Mouse (Mus musculus): Measurements from ENCODE around the gene Olfr524. TPM values are rescaled to one million over a fixed set of nuclear protein-coding genes. Genes with fewer than 3 reads are reported as not detected.

Olfr524 gene
- total RNA-seq, 2 experiments from 2014 or later, result 0.19 TPM; not detected in 1

DNA sequence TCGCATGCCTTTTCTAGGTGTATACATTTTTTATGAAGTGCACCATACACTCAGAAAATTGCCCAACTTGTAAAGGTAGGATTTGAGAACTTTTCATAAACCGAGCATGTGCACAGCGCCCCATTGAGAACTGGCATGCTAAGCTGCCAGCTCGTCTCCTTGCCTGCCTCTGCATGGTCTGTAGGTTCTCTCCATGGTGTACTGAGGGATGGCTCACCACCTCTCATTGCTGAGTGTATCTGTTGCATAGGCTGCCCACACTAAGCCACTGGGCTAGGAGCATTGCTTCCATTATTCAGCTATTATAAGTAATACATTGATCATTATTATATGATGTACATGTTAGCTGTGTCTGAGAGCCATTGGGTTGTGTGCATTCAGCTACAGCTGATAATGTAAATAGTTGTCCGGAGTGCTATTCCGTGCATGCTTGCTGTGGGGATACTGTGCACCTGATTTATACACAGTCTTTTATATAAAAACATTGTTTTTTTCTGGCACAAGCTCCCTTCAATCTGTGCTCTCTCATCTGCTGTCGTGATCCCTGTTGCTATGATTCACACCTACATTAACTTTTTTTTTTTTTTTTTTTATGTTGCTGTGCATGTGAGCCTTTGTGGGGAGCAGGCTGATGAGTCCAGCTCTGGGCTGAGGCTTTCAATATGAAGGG, 17.9 kb downstream of the Olfr524 start:
- no peak for ATAC-seq (replicated peaks; ENCODE audit: low FRiP score, poor library complexity, severe bottlenecking)

GRCm38 (mm10) chr7:140186646-140187620, 18.8 kb downstream of the Olfr524 start:
- ATAC-seq (replicated peaks; ENCODE audit: low FRiP score, poor library complexity, severe bottlenecking), result no peak

- ATAC-seq (replicated peaks; ENCODE audit: low FRiP score, poor library complexity, severe bottlenecking), result no peak
These were observed 21.6 kb downstream of the Olfr524 start for GRCm38 (mm10) chr7:140184206-140184605.

DNA sequence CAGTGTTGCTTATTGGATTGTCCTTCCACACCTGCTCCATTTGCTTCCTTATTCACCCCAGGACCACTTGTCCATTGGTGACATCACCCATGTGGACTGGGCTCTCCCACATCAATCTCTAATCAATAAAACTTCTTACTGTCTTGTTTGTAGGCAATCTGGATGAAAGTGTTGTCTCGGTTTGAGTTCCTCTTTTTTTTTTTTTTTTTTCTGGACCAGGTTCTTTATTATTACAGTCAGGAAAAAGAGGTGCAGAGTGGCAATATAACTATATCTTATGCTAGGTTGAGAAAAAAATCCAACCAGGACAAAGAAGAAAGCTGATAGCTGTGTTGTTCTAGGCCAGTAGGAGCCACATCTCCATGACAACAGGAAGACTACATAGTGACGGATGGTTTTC, 25.1 kb downstream of the Olfr524 start:
- no peak for ATAC-seq (replicated peaks; ENCODE audit: low FRiP score, poor library complexity, severe bottlenecking)

GRCm38 (mm10) chr7:140179176-140179575, 26.6 kb downstream of the Olfr524 start:
- ATAC-seq (replicated peaks; ENCODE audit: low FRiP score, poor library complexity, severe bottlenecking), result no peak

DNA sequence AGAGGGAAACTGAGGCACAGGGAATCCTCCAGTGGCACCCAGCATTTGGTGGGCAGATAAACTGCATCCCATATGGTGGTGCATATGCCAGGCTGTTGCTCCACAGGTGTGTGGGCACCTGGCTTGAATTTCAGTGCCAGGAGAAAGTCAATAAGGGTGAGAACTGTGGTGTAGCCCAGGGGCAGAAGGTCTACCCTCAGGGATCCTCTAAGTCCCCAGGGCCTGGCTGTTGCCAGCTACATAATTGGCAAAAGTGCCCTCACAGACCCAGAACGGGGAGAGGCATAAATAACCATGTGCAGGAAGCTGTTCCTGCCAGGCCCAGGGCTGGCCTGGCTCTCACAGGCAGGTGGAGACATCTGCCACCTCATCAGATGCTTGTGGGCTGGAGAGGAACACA, 32.8 kb downstream of the Olfr524 start, which contains the start of gene Olfr523:
Gene Olfr523, plus strand, starts transcription at position 282 of the 400 bp plus-strand sequence.
- no peak for ATAC-seq (replicated peaks; ENCODE audit: low FRiP score, poor library complexity, severe bottlenecking)

DNA sequence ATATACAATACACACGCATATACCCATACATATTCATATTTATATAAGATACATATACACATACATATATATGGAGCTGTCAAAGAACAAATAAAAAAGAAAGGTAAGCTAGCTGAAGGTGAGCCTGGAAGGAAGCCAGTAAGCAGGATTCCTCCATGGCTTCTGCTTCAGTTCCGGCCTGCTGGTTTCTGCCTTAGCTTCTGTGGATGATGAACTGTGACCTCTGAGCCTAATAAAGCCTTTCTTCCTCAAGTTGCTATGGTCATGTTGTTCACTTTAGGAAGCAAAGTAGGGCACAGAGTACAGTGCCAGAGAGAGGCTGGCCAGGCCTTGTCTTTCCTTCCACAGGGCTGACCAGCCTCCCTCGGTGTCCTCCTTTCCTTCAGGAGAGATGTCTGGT, 34.9 kb downstream of the Olfr524 start:
- no peak for ATAC-seq (replicated peaks; ENCODE audit: low FRiP score, poor library complexity, severe bottlenecking)

- ATAC-seq (replicated peaks; ENCODE audit: low FRiP score, poor library complexity, severe bottlenecking), result no peak
These were observed 36.4 kb downstream of the Olfr524 start for GRCm38 (mm10) chr7:140169386-140169785.

DNA sequence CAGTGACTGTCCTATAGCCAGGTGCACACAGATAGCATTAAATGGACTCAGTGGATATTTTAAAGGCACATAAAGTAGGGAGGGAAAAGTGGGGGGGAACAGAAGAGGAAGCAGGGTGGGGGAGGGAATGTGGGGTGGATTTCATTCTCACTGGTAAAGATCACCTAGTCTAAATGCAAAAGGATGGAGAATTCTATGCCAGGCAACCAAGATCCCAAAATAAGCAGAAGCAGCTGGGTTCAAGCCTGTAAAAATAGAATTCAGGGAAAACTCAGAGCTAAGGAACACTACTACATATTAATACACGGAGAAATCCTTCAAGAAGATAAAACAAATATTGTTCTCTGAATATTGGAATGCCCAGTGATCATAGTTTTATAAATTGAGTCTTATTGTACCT, 37.8 kb downstream of the Olfr524 start:
- no peak for ATAC-seq (replicated peaks; ENCODE audit: low FRiP score, poor library complexity, severe bottlenecking)

- no peak for ATAC-seq (replicated peaks; ENCODE audit: low FRiP score, poor library complexity, severe bottlenecking)
These were observed 41.1 kb downstream of the Olfr524 start, which contains the start of gene Olfr522 for GRCm38 (mm10) chr7:140164664-140165063. TSS of gene Olfr522 (minus strand) at chr7:140164764.

DNA sequence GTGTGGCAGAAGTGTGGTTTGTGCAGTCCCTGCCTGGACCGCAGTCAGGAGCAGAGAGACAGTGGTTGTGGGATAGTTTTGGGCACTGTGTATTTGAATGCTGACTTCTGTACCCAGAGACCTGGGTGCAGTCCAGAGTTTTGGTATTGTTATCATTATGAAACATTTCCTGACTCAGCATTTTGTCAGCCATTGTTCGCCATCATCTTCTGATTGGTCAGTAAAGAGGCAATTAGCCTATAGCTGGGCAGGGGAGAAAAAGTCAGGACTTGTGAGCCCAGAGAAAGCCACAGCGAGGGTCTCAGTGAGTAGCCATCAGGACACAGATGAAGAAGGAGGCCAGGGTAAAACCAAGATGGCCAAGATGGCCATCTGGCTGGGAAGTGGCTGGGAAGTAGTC, 45.4 kb downstream of the Olfr524 start:
- no peak for ATAC-seq (replicated peaks; ENCODE audit: low FRiP score, poor library complexity, severe bottlenecking)

GRCm38 (mm10) chr7:140154218-140154927, 51.4 kb downstream of the Olfr524 start, which contains the start of gene Sprn:
TSS of gene Sprn (minus strand) at chr7:140154877.
- ATAC-seq (replicated peaks; ENCODE audit: low FRiP score, poor library complexity, severe bottlenecking), result no peak

DNA sequence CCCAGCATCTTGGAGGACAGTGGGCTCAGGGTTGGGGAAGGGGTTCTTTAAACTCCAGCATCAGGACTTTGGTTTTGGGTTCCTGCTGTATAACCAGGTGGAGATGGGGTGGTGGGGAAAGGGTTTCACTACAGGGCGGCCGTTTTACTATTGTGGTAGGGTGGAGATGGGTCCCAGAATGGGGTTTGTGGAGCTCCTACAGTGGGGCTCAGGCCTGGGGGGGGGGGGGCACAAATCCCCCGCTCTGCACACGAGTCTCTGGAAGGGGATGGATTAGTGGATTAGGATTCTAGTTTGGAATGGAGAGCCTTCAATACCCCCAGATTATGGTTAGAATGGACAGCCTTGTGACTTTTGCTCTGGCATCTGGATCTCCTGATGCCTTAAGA, 51.9 kb downstream of the Olfr524 start:
- ATAC-seq (replicated peaks; ENCODE audit: low FRiP score, poor library complexity, severe bottlenecking), result no peak

GRCm38 (mm10) chr7:140153383-140153782, 52.4 kb downstream of the Olfr524 start:
- no peak for ATAC-seq (replicated peaks; ENCODE audit: low FRiP score, poor library complexity, severe bottlenecking)

Other genes with a start within 250 kb of the Olfr524 start
- not detected in 2 replicates for gene 6430531B16Rik, start 227.2 kb downstream of the Olfr524 start, total RNA-seq (2015; ENCODE audit: low replicate concordance)
- gene 6430531B16Rik, start 227.2 kb downstream of the Olfr524 start, total RNA-seq (2017; ENCODE audit: low replicate concordance), result 2.0 TPM in 1 of 2 replicates, not detected in the other
- gene Adam8, start 213.4 kb downstream of the Olfr524 start, total RNA-seq (2015; ENCODE audit: low replicate concordance), result 6.9 and 8.3 TPM in 2 replicates
- 7.3 and 7.8 TPM in 2 replicates for gene Adam8, start 213.4 kb downstream of the Olfr524 start, total RNA-seq (2017; ENCODE audit: low replicate concordance)
- 11.5 and 12.5 TPM in 2 replicates for gene Zfp511, start 169.6 kb downstream of the Olfr524 start, total RNA-seq (2015; ENCODE audit: low replicate concordance)
- gene Zfp511, start 169.6 kb downstream of the Olfr524 start, total RNA-seq (2017; ENCODE audit: low replicate concordance), result 5.8 and 6.6 TPM in 2 replicates
- 9.4 and 14.6 TPM in 2 replicates for gene Tubgcp2, start 169.3 kb downstream of the Olfr524 start, total RNA-seq (2015; ENCODE audit: low replicate concordance)
- gene Tubgcp2, start 169.3 kb downstream of the Olfr524 start, total RNA-seq (2017; ENCODE audit: low replicate concordance), result 8.3 and 9.6 TPM in 2 replicates
- not detected in 2 replicates for gene Msx3, start 156.9 kb downstream of the Olfr524 start, total RNA-seq (2015; ENCODE audit: low replicate concordance)
- not detected in 2 replicates for gene Msx3, start 156.9 kb downstream of the Olfr524 start, total RNA-seq (2017; ENCODE audit: low replicate concordance)
- gene Caly, start 123.4 kb downstream of the Olfr524 start, total RNA-seq (2015; ENCODE audit: low replicate concordance), result not detected in 2 replicates
- gene Caly, start 123.4 kb downstream of the Olfr524 start, total RNA-seq (2017; ENCODE audit: low replicate concordance), result not detected in 2 replicates
- not detected in 2 replicates for gene Prap1, start 112.6 kb downstream of the Olfr524 start, total RNA-seq (2015; ENCODE audit: low replicate concordance)
- gene Prap1, start 112.6 kb downstream of the Olfr524 start, total RNA-seq (2017; ENCODE audit: low replicate concordance), result not detected in 2 replicates
- gene Fuom, start 103.5 kb downstream of the Olfr524 start, total RNA-seq (2015; ENCODE audit: low replicate concordance), result 6.1 TPM in 1 of 2 replicates, not detected in the other
- gene Fuom, start 103.5 kb downstream of the Olfr524 start, total RNA-seq (2017; ENCODE audit: low replicate concordance), result 2.1 TPM in 1 of 2 replicates, not detected in the other
- gene Paox, start 90.2 kb downstream of the Olfr524 start, total RNA-seq (2015; ENCODE audit: low replicate concordance), result 0.84 and 3.3 TPM in 2 replicates
- gene Paox, start 90.2 kb downstream of the Olfr524 start, total RNA-seq (2017; ENCODE audit: low replicate concordance), result 1.2 and 7.9 TPM in 2 replicates
- 12.5 and 23.4 TPM in 2 replicates for gene Echs1, start 89.5 kb downstream of the Olfr524 start, total RNA-seq (2015; ENCODE audit: low replicate concordance)
- gene Echs1, start 89.5 kb downstream of the Olfr524 start, total RNA-seq (2017; ENCODE audit: low replicate concordance), result 9.2 and 25.3 TPM in 2 replicates
- gene Mtg1, start 68.4 kb downstream of the Olfr524 start, total RNA-seq (2015; ENCODE audit: low replicate concordance), result 2.1 and 2.5 TPM in 2 replicates
- 1.6 TPM in 1 of 2 replicates, not detected in the other for gene Mtg1, start 68.4 kb downstream of the Olfr524 start, total RNA-seq (2017; ENCODE audit: low replicate concordance)
- gene Sprn, start 51.1 kb downstream of the Olfr524 start, total RNA-seq (2015; ENCODE audit: low replicate concordance), result not detected in 2 replicates
- not detected in 2 replicates for gene Sprn, start 51.1 kb downstream of the Olfr524 start, total RNA-seq (2017; ENCODE audit: low replicate concordance)
- gene Olfr522, start 41.2 kb downstream of the Olfr524 start, total RNA-seq (2015; ENCODE audit: low replicate concordance), result not detected in 2 replicates
- gene Olfr522, start 41.2 kb downstream of the Olfr524 start, total RNA-seq (2017; ENCODE audit: low replicate concordance), result not detected in 2 replicates
- gene Olfr523, start 32.7 kb downstream of the Olfr524 start, total RNA-seq (2015; ENCODE audit: low replicate concordance), result not detected in 2 replicates
- not detected in 2 replicates for gene Olfr523, start 32.7 kb downstream of the Olfr524 start, total RNA-seq (2017; ENCODE audit: low replicate concordance)
- not detected in 2 replicates for gene Cd163l1, start 12.3 kb upstream of the Olfr524 start, total RNA-seq (2015; ENCODE audit: low replicate concordance)
- not detected in 2 replicates for gene Cd163l1, start 12.3 kb upstream of the Olfr524 start, total RNA-seq (2017; ENCODE audit: low replicate concordance)
- not detected in 2 replicates for gene 5830411N06Rik, start 41.3 kb upstream of the Olfr524 start, total RNA-seq (2015; ENCODE audit: low replicate concordance)
- gene 5830411N06Rik, start 41.3 kb upstream of the Olfr524 start, total RNA-seq (2017; ENCODE audit: low replicate concordance), result 0.42 TPM in 1 of 2 replicates, not detected in the other
- not detected in 2 replicates for gene Olfr525, start 114.9 kb upstream of the Olfr524 start, total RNA-seq (2015; ENCODE audit: low replicate concordance)
- under 0.01 TPM in 1 of 2 replicates, not detected in the other for gene Olfr525, start 114.9 kb upstream of the Olfr524 start, total RNA-seq (2017; ENCODE audit: low replicate concordance)
- gene Olfr527, start 128.1 kb upstream of the Olfr524 start, total RNA-seq (2015; ENCODE audit: low replicate concordance), result not detected in 2 replicates
- gene Olfr527, start 128.1 kb upstream of the Olfr524 start, total RNA-seq (2017; ENCODE audit: low replicate concordance), result not detected in 2 replicates
- not detected in 2 replicates for gene Olfr60, start 155.7 kb upstream of the Olfr524 start, total RNA-seq (2015; ENCODE audit: low replicate concordance)
- gene Olfr60, start 155.7 kb upstream of the Olfr524 start, total RNA-seq (2017; ENCODE audit: low replicate concordance), result not detected in 2 replicates
- not detected in 2 replicates for gene Olfr530, start 170.4 kb upstream of the Olfr524 start, total RNA-seq (2015; ENCODE audit: low replicate concordance)
- gene Olfr530, start 170.4 kb upstream of the Olfr524 start, total RNA-seq (2017; ENCODE audit: low replicate concordance), result not detected in 2 replicates
- not detected in 2 replicates for gene Olfr531, start 197.0 kb upstream of the Olfr524 start, total RNA-seq (2015; ENCODE audit: low replicate concordance)
- gene Olfr531, start 197.0 kb upstream of the Olfr524 start, total RNA-seq (2017; ENCODE audit: low replicate concordance), result not detected in 2 replicates
- not detected in 2 replicates for gene Olfr532, start 215.7 kb upstream of the Olfr524 start, total RNA-seq (2015; ENCODE audit: low replicate concordance)
- gene Olfr532, start 215.7 kb upstream of the Olfr524 start, total RNA-seq (2017; ENCODE audit: low replicate concordance), result not detected in 2 replicates

All from erythroblast, adult 5-6 weeks (primary cell).